Mouse (Mus musculus): Measurements from ENCODE around the gene Hcls1.
A peak's percentile ranks its signal among the peaks of the same experiment; 100 is the strongest.

The Hcls1 gene

DNA sequence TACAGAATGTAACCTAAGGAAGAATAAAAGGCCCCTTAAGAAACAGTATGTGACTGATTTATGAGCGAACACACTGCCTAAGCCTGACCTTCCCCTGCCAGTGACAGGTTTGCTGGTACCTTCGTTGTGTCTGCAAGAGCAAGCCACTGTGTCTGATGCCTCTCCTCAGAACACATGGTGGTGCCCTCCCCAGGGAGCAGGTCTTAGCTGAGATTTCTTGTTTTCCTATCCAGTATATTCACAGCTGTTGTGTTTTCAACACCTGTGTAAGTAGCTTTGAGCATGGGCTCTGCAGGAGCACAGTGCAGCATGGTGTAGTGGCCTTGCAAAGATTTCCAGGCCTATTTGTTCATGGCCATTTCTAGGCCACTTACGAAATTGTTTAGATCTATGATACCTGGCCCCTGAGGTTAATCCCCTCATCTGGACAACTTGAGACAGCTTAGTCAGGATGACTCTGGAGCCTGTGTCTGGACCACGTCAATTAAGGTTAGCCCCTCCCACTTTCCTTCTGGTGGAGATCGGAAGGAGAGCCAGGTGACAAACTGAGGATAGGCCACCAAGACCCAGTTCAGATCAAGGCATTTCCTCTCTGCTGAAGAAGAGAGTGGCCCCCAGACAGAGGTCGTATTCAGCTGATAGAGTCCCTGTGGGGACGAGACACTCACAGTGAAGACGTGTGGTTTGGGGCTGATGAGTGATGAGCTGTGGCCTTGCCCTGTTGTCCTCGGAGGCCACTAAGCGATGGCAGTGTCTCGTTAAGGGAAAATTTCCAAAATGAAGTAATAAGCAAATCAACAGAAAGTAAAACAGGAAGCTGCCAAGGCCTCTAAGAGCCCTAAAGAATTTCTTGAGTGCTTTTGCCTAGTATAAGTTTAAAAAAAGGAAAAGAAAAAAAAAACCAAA is 4.3 kb upstream of the Hcls1 start:
- no peak for DNase-seq (ENCODE audit: low read depth, low spot score)

DNA sequence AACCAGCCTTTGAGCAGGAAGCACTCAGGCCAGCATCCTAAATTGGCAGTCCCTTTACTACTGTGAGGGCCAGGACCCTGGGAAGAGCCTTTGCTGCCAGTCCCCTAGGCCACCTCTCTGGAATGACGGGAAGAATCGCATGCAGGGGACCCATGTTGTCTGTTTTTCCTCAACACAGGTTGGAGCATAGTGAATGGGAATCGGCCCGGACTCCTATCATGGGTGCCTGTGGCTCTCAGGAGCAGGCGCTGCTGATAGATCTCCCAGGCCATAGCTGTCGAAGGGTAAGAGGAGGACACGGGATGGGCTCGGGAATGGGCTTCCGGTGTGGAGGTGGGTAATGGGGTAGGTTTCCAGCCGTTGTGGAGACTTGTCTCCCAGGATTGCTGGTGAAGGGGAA is 3.4 kb upstream of the Hcls1 start:
- no peak for DNase-seq (ENCODE audit: low read depth, low spot score)

DNA sequence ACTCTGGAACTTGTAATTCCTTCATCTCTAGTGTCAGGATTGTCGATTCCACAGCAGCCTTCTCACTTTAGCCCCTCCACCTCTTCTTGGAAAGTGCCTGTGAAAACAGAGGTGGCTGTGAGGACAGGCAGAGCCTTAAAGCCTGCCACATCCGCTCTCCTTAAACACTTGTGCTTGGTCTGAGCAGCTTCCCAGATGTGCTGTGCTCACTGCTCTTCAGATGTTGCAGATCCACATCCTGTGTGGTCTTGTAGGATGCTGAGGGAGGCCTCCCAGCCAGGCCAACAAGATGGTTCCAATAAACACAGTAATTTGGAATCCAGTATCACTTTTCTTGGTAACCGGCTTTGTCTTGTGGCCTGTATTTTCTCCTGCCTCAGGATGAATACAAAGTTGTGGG is 2.8 kb upstream of the Hcls1 start:
- DNase-seq (ENCODE audit: low read depth, low spot score): no peak

- no peak for DNase-seq (ENCODE audit: low read depth, low spot score)
Observed at GRCm38 (mm10) chr16:36932546-36932945, 2.2 kb upstream of the Hcls1 start.

GRCm38 (mm10) chr16:36934131-36934840 is 497 bp upstream of the Hcls1 start:
- no peak for DNase-seq (ENCODE audit: low read depth, low spot score)

- no peak for DNase-seq (ENCODE audit: low read depth, low spot score)
Observed at GRCm38 (mm10) chr16:36935814-36936213, 1.0 kb downstream of the Hcls1 start.

DNA sequence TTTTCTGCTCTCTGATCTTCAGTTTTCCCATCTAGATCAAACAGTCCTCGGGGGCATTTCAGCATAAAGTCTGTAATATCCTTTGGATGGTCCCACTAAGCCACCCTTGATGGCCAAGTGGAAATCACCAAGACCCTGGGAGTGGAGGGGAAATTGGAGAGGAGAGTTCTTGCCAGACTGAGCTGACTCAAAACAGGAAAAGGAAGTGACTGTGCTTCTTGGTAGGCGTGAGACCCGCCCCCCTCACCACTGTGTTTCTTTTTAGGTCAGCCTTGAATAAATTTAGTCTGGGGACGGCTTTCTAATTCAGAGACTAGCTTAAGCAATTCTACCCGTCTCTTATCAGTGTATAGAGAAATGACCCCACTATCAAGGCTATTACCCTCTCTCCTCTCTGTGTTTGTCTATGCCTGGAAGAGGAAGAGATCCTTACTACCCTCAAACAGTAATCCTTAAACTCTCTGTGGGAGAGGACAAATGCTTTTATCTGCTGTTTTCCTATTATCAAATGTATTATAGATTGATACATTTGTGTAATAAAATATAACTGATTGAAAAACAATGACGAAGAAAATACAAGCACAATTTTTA is 6.4 kb downstream of the Hcls1 start:
- DNase-seq (ENCODE audit: low read depth, low spot score): no peak

DNA sequence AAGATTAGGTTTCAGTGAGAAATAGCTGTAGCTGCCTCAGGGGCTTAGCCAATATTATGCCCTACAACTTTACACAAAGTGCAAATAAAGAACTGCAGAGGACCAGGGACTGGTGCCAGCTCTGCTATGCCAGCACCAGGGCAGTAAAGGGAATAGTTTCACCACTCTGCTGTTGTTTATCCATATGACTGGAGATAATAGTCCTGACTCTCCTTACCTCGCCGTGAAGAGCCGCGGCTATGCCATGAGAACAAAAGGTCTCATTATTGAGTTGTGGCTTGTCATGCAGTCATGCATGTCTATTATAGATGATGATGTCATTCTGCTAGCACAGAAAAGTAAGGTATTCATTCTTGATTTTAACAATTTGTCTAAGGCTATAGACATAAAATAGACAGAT is 7.1 kb downstream of the Hcls1 start:
- no peak for DNase-seq (ENCODE audit: low read depth, low spot score)

DNA sequence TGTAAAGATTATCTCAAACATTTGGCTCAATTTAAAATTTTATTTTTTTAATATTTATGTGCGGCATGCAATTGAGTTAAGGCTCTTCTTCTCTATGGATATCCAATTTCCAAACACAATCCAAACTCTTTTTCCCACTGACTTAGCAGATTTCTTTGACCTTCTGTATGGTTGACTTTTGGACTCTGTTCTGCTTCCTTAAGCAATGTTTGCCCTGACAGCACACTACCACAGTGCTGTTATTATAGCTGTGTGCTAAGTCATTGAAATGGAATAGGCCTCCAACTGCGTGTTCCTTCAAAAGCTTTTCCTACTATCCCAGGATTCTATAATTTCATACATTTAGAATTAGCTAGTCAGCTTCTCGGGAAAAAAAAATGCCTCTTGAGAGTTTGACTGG is 8.8 kb downstream of the Hcls1 start:
- no peak for DNase-seq (ENCODE audit: low read depth, low spot score)

GRCm38 (mm10) chr16:36944895-36945424 is 10.2 kb downstream of the Hcls1 start:
- DNase-seq (ENCODE audit: low read depth, low spot score): peak; percentile 10

DNA sequence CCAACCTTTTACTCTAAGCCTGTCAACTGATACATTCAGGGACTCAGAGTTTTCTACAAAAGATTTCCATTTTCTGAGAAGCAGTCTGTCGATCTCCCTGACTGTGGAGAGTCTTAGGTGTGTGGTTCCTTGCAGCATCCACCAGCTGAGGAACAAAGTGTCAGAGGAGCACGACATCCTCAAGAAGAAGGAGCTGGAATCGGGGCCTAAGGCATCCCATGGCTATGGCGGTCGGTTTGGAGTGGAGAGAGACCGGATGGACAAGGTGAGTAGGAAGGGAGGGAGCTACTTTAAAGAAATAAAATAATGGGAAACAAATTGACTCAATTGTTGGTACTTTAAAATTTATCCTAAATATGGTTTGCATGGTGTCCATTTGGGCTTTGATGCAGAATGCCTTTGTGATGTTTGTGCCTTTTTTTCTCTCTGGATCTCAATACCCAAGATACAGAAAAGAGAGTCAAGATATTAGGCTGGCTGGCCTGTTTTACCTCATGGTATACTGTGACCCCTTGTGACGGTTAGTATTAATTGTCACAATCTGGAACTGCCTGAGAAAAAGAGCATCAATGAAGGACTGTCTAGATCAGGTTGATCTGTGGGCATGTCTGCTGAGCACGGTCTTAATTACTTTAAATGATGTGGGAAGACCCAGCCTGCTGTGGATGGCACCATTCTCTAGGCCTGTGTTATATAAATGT is 11.8 kb downstream of the Hcls1 start:
- no peak for DNase-seq (ENCODE audit: low read depth, low spot score)

GRCm38 (mm10) chr16:36947646-36948197 is 12.9 kb downstream of the Hcls1 start:
- DNase-seq (ENCODE audit: low read depth, low spot score): no peak

DNA sequence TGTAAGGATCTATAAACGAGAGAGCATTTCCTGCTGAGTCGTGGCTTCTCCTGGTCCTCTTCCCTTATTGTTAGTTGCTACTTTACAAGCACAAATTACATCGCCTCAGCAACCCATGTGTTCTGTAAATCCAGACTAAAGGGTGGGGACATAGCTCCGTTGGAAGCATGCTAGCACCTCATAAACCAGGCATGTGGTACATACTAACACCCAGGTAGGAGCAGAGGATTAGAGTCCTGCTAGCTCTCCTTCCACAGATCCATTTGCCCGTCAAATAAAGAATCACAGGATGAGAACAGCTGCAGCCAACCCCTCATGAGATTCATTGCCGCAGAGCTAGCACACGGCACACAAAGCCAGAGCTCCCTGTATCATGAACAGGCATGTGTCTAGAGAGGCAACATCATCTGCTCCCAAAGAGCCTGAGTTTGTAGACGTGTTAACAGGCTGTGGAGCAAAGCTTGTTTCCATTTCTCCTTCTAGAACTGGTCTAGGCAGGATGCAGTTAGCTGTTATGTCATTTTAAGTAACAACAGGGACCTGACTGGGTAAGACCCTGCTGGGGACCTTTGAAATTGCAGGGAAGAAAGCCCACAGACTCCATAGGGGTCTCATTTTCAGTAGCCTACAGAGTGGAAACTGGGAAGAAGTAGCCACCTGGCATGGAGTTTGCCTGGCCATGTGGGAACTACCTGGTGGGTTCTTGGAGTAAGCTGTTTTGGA is 15.0 kb downstream of the Hcls1 start:
- DNase-seq (ENCODE audit: low read depth, low spot score): peak; percentile 27

- no peak for DNase-seq (ENCODE audit: low read depth, low spot score)
Observed at GRCm38 (mm10) chr16:36951029-36951428, 16.2 kb downstream of the Hcls1 start.

DNA sequence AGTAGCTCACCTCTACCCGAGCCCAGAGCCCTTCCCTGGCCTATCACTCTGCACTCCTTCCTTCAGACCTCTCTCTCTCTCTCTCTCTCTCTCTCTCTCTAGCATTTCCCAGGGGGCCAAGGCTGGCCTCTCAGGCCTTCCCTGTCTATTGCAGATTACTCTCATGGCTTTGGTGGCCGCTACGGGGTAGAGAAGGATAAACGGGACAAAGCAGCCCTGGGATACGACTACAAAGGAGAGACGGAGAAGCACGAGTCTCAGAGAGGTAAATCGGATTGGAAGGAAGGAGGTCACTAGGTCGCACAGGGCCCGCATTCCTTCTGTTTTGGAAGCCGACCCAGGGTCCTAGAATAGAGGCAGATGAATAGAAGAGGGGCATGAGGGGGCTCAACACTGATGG is 20.3 kb downstream of the Hcls1 start:
- DNase-seq (ENCODE audit: low read depth, low spot score): no peak

- DNase-seq (ENCODE audit: low read depth, low spot score): no peak
Observed at GRCm38 (mm10) chr16:36963415-36963814, 28.6 kb downstream of the Hcls1 start.

DNA sequence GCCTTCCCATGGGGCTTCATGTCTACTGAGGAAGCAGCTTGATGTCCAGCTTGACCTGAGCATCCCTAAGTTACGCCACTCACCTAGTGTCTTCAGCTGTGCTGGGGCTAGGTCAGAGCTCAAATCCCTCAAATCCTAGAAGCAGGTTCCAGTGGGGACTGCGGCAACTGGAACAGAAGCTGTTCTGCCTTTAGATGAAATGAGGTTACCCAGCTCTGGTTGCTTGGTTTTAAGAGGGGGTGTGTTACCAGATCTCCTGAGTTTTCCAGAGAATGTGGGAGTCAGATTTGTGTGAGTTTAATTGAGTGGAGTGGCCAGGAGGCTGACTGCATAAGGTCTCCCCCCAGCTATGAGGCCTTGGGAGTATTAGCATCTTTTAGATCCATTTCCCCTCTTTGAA is 44.3 kb downstream of the Hcls1 start:
- no peak for DNase-seq (ENCODE audit: low read depth, low spot score)

- no peak for DNase-seq (ENCODE audit: low read depth, low spot score)
Observed at GRCm38 (mm10) chr16:36983796-36984195, 49.0 kb downstream of the Hcls1 start.

GRCm38 (mm10) chr16:36985636-36986042 is 50.9 kb downstream of the Hcls1 start:
- no peak for DNase-seq (ENCODE audit: low read depth, low spot score)

DNA sequence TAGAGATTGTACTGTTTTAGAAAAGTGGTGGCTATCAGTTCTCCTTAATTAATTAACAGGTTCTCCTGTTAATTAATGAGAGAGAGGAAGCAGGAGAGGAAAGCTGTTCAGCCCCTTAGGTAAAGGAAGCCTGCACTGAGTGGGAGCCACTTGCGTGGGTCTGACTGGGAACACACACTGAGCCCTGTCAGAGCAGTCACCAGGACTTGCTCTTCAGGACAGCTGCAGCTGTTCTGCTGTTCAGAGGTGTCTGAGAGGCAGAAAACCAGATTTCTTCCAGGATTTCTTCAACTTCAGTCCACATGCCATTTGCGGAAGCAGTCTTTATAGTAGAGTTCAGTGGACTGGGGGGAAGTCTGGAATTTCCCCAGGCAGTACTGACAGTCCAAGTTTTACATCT is 52.6 kb downstream of the Hcls1 start:
- DNase-seq (ENCODE audit: low read depth, low spot score): no peak

DNA sequence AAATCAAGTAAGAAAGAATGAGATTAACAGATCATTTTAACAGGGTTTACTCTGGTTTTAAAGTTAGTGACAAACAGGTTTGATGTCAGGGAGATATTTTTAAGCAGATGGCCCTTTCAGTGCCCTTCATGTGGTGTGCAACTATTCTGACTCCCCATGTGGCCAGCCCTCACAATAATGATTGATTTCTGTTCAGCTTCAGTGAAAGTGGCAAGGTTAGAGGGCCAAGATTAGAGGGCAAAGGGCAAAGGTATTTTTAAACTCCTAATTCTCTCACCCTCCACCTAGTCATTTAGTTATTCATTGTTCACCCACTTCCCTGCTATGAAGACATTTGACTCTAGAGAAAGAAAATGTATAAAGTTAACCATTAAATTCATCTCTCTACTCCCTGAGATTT is 53.3 kb downstream of the Hcls1 start:
- no peak for DNase-seq (ENCODE audit: low read depth, low spot score)

Data from ES-CJ7 (cell line).